Mouse (Mus musculus) thymus, adult 2 months (tissue): Measurements from ENCODE around the gene AW549877. TPM values are rescaled to one million over a fixed set of nuclear protein-coding genes. Genes with fewer than 3 reads are reported as not detected.
A peak's percentile ranks its signal among the peaks of the same experiment; 100 is the strongest.

Source experiments
- DNase-seq: peaks from one replicate; pipeline ENCODE4 v3.0.0; 2021
- H3K27ac ChIP-seq: fragments of 200-500 bp; 2 replicates; pipeline ENCODE4 v1.5.1; 2012; ENCODE audit warnings: low read length, control low read depth; ENCODE audit not compliant: control insufficient read depth, insufficient read depth
- H3K27me3 ChIP-seq: fragments of 200-500 bp; 2 replicates; pipeline ENCODE4 v1.6.1; 2012; ENCODE audit warnings: mild to moderate bottlenecking, low read length, moderate library complexity, mixed read lengths; ENCODE audit not compliant: control insufficient read depth, insufficient read depth
- H3K36me3 ChIP-seq: fragments of 200-500 bp; 2 replicates; pipeline ENCODE4 v1.6.1; 2012; ENCODE audit warnings: mild to moderate bottlenecking, low read length, moderate library complexity; ENCODE audit not compliant: control insufficient read depth, insufficient read depth
- H3K4me1 ChIP-seq: fragments of 200-500 bp; replicated peaks from 2 replicates; pipeline ENCODE4 v1.6.1; 2012; ENCODE audit warnings: low read length; ENCODE audit not compliant: control insufficient read depth, insufficient read depth
- H3K4me3 ChIP-seq: fragments of 200-500 bp; 2 replicates; pipeline ENCODE4 v1.5.1; 2012; ENCODE audit warnings: mild to moderate bottlenecking, low read length, control low read depth, moderate library complexity; ENCODE audit not compliant: control insufficient read depth, insufficient read depth
- CTCF ChIP-seq: fragments of 200-500 bp; IDR thresholded peaks from 2 replicates; pipeline ENCODE4 v1.5.1; 2012; ENCODE audit warnings: mild to moderate bottlenecking, control low read depth, low read length, moderate library complexity, borderline replicate concordance; ENCODE audit not compliant: control insufficient read depth, poor library complexity, insufficient read depth; ENCODE audit errors: extremely low read depth
- POLR2A ChIP-seq: fragments of 200-500 bp; IDR thresholded peaks from 2 replicates; pipeline ENCODE4 v1.6.1; 2012; ENCODE audit warnings: mild to moderate bottlenecking, low read length, control low read depth, moderate library complexity; ENCODE audit not compliant: control insufficient read depth, poor library complexity, insufficient read depth; ENCODE audit errors: extremely low read depth
- WGBS: fragments of 180-500 bp; shearing (Covaris S2); methylation state at CpG from one replicate; pipeline ENCODE4 v1.1.7; 2018; 5-methylcytosine and 5-hydroxymethylcytosine counted together
- polyA plus RNA-seq: library from polyadenylated mRNA; depleted of rRNA; stranded (reverse); fragments of >200 nt; gene quantifications from 2 replicates; pipeline ENCODE4 v1.2.3, GENCODE M21; 2012

The AW549877 gene
- polyA plus RNA-seq, 1 experiment = 18.1 TPM

DNA sequence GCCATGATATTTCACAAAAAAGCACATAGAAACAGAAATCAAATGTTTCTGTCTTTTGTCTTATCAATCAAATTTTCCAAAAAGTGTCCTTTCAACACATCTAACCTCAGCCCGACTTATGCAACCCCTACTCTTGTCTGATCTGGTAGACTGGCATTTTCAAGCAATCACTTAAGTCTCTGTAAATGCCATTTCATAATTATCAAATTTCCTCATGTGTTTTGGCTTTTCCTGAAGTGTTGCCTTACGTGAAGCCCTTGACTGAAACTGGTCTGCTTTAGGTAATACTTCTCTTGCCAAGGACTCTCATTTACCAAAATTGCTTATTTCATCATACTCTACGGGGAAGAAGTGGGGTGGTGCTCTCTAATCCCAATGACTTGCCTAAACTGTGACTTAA, 22.2 kb downstream of the AW549877 start:
- DNase-seq = no peak
- no peaks in the 10 kb centered on the region for H3K27me3 ChIP-seq
- no peaks in the 10 kb centered on the region for H3K4me1 ChIP-seq
- H3K4me3 ChIP-seq = no peak overlapping the region
- 93% methylated on average over 3 of the region's 3 CpGs for WGBS
- TF ChIP-seq CTCF = no peak
- H3K27ac ChIP-seq = no peak overlapping the region
- no peaks in the 10 kb centered on the region for H3K36me3 ChIP-seq

DNA sequence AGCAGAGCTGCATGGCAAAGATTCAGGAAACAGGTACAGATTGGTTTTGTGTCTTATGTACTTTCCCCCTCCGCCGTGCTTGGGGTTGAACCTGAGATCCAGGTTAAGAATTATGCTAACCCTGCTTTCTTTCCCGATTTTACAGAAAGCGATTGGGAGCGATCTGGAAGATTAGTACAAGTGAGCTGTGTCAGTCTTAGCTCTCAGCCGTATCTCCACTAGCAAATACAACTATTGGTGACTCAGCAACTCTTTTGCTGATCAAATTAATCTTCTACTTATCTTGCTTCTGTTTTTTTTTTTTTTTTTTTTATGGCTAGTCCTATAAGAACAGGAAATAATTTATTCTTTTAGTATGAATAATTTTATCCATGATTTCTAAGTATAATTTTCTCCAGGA, 25.4 kb downstream of the AW549877 start:
- no peaks in the 10 kb centered on the region for H3K36me3 ChIP-seq
- no peak for DNase-seq
- no peaks in the 10 kb centered on the region for H3K27me3 ChIP-seq
- 98% methylated on average over 6 of the region's 6 CpGs for WGBS
- no peaks in the 10 kb centered on the region for H3K4me1 ChIP-seq
- H3K4me3 ChIP-seq = no peak overlapping the region
- TF ChIP-seq CTCF (no peak), POLR2A (no peak)
- no peak overlapping the region for H3K27ac ChIP-seq

DNA sequence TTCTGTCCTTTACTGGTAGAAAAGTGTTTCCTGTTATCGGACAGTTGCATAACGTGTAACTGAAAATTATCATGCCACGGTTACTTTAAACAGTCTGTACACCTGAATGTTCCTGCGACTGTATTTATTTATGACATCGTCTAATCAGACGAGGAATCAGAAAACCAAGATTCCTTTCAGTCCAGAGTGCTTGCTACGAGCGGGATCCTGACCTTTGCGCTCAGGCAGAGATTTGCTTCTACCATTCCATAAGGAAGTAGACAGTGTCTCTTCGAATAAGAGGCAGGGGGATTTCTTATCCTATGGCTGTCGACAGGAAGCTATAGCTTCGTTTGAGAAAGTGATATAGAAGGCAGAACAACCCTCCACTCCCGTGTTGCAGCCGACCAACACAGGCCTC, 25.8 kb downstream of the AW549877 start:
- TF ChIP-seq CTCF (no peak), POLR2A (no peak)
- DNase-seq = no peak
- no peaks in the 10 kb centered on the region for H3K4me1 ChIP-seq
- WGBS = 93% methylated on average over 14 of the region's 14 CpGs
- H3K27ac ChIP-seq = no peak overlapping the region
- H3K36me3 ChIP-seq = no peaks in the 10 kb centered on the region
- no peak overlapping the region for H3K4me3 ChIP-seq
- H3K27me3 ChIP-seq = no peaks in the 10 kb centered on the region

DNA sequence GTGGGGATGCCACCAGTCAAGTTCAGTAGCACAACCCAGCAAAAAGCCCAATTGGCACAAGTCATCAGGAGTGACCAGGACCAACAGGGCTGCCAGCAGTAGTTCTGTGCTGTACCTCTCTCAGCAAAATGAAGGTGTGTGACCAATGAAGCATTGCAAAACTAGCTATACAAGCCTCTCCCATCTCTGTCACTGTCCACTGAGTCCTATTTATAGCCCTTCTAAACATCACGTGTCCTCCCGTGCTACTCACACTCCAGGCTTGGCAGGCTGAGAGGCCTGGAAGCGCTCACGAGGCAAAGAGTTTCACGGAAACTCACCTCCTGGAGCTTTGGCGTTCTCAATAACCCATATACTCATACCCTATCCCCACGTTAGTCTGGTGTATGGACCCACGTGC, 33.3 kb downstream of the AW549877 start:
- H3K36me3 ChIP-seq = no peaks in the 10 kb centered on the region
- no peak for TF ChIP-seq POLR2A
- no peak for TF ChIP-seq CTCF
- no peaks in the 10 kb centered on the region for H3K4me1 ChIP-seq
- H3K4me3 ChIP-seq = no peak overlapping the region
- H3K27ac ChIP-seq = no peak overlapping the region
- no peak for DNase-seq
- WGBS = 91% methylated on average over 8 of the region's 8 CpGs
- no peaks in the 10 kb centered on the region for H3K27me3 ChIP-seq

DNA sequence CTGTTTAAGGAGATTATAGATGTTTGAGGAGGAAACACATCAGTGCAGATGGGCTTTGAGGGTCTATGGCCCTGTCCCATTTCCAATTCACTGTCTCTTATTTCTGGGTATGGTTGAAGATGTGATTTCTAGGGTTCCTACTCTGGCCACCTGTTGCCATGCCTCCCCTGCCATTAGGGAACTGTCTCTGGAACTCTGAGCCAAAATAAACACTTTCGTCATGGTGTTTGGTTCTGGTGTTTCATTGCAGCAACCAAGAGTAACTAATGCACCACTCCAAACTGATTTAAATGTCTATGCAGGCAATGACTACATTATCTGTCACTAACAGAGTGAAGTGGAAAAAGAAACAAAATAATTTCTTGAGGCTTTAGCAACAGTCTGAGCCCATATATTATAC, 35.5 kb downstream of the AW549877 start:
- H3K4me1 ChIP-seq = no peaks in the 10 kb centered on the region
- no peak overlapping the region for H3K27ac ChIP-seq
- 93% methylated on average over 1 of the region's 1 CpGs for WGBS
- no peak for TF ChIP-seq CTCF
- no peak for TF ChIP-seq POLR2A
- H3K4me3 ChIP-seq = no peak overlapping the region
- DNase-seq = no peak
- H3K27me3 ChIP-seq = no peaks in the 10 kb centered on the region
- no peaks in the 10 kb centered on the region for H3K36me3 ChIP-seq

DNA sequence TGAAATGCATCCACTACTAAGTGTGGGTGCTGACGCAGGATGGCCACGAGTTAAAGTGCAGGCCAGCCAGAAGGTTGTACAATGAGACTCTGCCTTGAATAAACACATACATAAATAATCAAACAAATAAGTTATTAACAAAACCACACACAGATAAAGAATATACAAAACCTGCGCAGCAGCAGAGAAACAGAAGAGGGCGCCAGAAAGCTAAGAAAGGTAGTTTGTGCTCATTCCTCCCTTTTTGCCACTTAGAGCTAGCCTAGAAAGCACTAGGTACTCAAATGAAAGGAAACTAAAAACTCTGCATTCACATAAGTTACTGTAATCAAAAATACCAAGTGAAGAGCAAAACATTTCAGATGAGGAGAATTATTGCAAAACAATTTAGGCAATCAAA, 37.6 kb downstream of the AW549877 start:
- Histone ChIP-seq H3K27me3 (no peaks in the 10 kb centered on the region), H3K27ac (no peak overlapping the region), H3K4me3 (no peak overlapping the region), H3K36me3 (no peaks in the 10 kb centered on the region), H3K4me1 (no peaks in the 10 kb centered on the region)
- peak; percentile 43 for DNase-seq
- no peak for TF ChIP-seq CTCF
- TF ChIP-seq POLR2A = no peak
- WGBS = 26% methylated on average over 4 of the region's 4 CpGs

DNA sequence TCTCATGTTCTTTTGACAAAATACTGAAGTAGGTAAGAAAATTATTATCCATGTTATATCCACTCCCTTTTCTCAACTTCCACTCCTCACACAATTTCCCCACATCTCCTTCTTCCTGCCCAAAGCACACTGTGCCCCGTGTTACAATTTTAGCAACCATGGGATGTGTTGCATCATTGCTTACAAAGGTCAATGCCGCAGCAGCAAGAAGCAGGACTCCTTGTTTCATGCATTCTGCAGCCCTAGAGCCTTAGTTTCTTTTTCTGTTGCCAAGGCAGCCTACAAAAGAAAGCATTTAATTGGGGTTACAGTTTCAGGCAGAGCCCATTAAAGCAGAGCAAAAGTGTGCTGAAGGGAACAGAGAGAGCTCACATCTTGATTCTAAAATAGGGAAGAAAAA, 40.6 kb downstream of the AW549877 start:
- Histone ChIP-seq H3K36me3 (no peaks in the 10 kb centered on the region), H3K27me3 (no peaks in the 10 kb centered on the region), H3K27ac (no peak overlapping the region), H3K4me1 (no peaks in the 10 kb centered on the region), H3K4me3 (no peak overlapping the region)
- no peak for DNase-seq
- WGBS = 81% methylated on average over 2 of the region's 2 CpGs
- TF ChIP-seq CTCF (no peak), POLR2A (no peak)
